Mouse (Mus musculus) cortical plate, adult 2 months (tissue): ENCODE results near the gene Tet2.

Experiments used
- CTCF ChIP-seq: fragments of 200-500 bp; IDR thresholded peaks from 2 replicates; pipeline ENCODE4 v1.5.1; 2011; ENCODE audit warnings: mild to moderate bottlenecking, control low read depth, low read length; ENCODE audit not compliant: insufficient read depth; ENCODE audit errors: extremely low read depth
- POLR2A ChIP-seq: fragments of 200-500 bp; IDR thresholded peaks from 2 replicates; pipeline ENCODE4 v1.6.1; 2011; ENCODE audit warnings: mild to moderate bottlenecking, low read length, control low read depth; ENCODE audit not compliant: insufficient read depth; ENCODE audit errors: extremely low read depth

DNA sequence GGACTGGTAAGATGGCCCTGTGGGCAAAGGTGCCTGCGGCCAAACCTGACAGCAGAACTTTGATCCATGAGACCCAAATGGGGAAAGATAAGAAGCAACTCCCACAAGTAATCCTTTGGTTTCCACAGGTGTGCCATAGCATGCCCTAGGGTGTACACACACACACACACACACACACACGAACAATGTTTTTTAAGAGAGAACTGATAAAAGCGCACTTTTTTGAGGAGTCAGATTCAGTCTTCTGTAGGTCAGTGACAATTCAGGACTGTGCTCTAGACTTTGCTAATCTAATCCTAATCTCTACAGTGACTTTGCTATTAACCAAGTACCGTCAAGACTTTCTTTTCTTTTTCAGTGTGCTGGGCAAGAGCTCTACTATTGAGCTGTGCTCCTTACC is 9.2 kb upstream of the Tet2 start:
- TF ChIP-seq CTCF (no peak), POLR2A (no peak)
